11 mouse cellular contexts compared by ENCODE assay signal in the genomic region with DNA sequence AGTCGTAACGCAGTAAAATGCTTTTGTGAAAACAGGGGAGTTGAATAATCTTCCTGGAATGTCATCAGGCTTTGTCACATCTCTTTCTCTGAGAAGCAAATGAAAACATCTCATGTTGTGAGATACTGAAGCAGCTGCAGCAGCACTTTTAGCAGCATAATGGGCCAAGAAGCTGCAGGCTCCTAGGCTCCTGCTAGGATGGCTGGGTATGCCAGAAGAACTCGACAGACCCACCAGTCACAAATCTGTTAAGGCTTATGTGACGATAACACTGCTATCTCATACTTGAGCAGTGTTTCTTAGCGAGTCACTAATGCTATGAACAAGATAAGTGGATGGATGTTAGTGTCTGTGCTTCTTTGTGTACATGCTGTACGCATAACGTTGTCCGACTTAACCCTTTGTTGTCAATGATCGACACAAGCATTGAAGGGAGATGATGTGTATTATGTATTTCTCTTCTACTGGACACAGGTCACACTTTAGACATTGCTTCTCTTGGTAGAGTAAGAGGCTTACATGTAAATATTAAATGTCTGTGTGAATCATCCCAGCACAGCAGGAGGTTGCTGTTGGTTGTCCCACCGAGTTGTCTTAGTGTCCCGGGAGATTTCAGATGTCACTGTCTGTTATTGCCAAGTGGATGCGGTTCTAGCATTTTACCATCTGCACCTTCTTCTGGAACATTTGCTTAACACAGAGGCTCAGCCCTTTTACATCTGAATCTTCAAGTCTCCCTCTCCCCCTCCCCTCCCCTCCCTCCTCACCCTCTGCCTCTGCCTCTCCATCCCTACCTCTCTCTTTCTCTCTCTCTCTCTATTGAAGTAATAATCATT.
DNase-seq lines count a peak whose midpoint lies in the region; ATAC-seq and TF ChIP-seq lines count a peak whose summit lies in the region.
"Had no signal": no experiment of that assay in that cellular context is flagged by ENCODE, and none has a peak within 500 bp of the region (broad histone marks: within the 10 kb centered on the region; RNA-seq: fewer than 3 reads in every experiment).

No protein-coding gene starts in this region.

- 0 out of 2 replicates have a peak, but pooled peaks cover 4% of the 10 kb centered on the region for H3K4me1 ChIP-seq in hindbrain, embryonic 15.5 days (replicated peaks)
- H3K4me1 ChIP-seq in hindbrain, embryonic 12.5 days = no peaks in the 10 kb centered on the region
- H3K4me1 ChIP-seq in midbrain, embryonic 15.5 days = peaks cover 4% of the 10 kb centered on the region
- H3K4me1 ChIP-seq in midbrain, embryonic 11.5 days (ENCODE audit: control insufficient read depth, insufficient read depth, low read length) = no peaks in the 10 kb centered on the region
- H3K4me1 ChIP-seq: embryonic facial prominence, embryonic 13.5 days; neural tube, embryonic 13.5 days had no signal

- no peaks in the 10 kb centered on the region for H3K27me3 ChIP-seq in hindbrain, embryonic 15.5 days
- H3K27me3 ChIP-seq in hindbrain, embryonic 12.5 days = no peaks in the 10 kb centered on the region
- no peaks in the 10 kb centered on the region for H3K27me3 ChIP-seq in midbrain, embryonic 15.5 days (replicated peaks)
- no peaks in the 10 kb centered on the region for H3K27me3 ChIP-seq in midbrain, embryonic 11.5 days (ENCODE audit: control insufficient read depth, insufficient read depth, low read length)
- H3K27me3 ChIP-seq: embryonic facial prominence, embryonic 13.5 days; neural tube, embryonic 13.5 days had no signal

- WGBS in hindbrain, embryonic 15.5 days = 54% methylated on average over 12 of the region's 12 CpGs
- 72% methylated on average over 12 of the region's 12 CpGs for WGBS in hindbrain, embryonic 12.5 days
- 51% methylated on average over 12 of the region's 12 CpGs for WGBS in midbrain, embryonic 15.5 days
- WGBS in midbrain, embryonic 11.5 days = 72% methylated on average over 12 of the region's 12 CpGs

- TF ChIP-seq CTCF in layer of hippocampus, adult 2 months (conservative IDR thresholded peaks at IDR 0.05) = no peak

- H3K4me3 ChIP-seq in hindbrain, embryonic 15.5 days = no peak overlapping the region
- no peak overlapping the region for H3K4me3 ChIP-seq in hindbrain, embryonic 12.5 days
- no peak overlapping the region for H3K4me3 ChIP-seq in midbrain, embryonic 15.5 days
- no peak overlapping the region for H3K4me3 ChIP-seq in midbrain, embryonic 11.5 days (ENCODE audit: low read depth, low read length)
- no peak overlapping the region for H3K4me3 ChIP-seq in layer of hippocampus, adult 2 months
- H3K4me3 ChIP-seq: embryonic facial prominence, embryonic 13.5 days; neural tube, embryonic 13.5 days had no signal

- ATAC-seq in hindbrain, embryonic 15.5 days (ENCODE audit: low FRiP score, low read depth) = peak; percentile 61; the same call in 1 of the 2 replicates
- ATAC-seq in hindbrain, embryonic 12.5 days (ENCODE audit: low FRiP score) = no peak
- ATAC-seq in midbrain, embryonic 15.5 days (replicated peaks) = no peak
- no peak for ATAC-seq in midbrain, embryonic 11.5 days (ENCODE audit: low FRiP score)

- no peaks in the 10 kb centered on the region for H3K9me3 ChIP-seq in hindbrain, embryonic 15.5 days
- H3K9me3 ChIP-seq in hindbrain, embryonic 12.5 days (replicated peaks) = no peaks in the 10 kb centered on the region
- H3K9me3 ChIP-seq in midbrain, embryonic 15.5 days = no peaks in the 10 kb centered on the region
- H3K9me3 ChIP-seq in midbrain, embryonic 11.5 days (ENCODE audit: control insufficient read depth, low read length) = no peaks in the 10 kb centered on the region
- H3K9me3 ChIP-seq: embryonic facial prominence, embryonic 13.5 days; neural tube, embryonic 13.5 days had no signal

- H3K36me3 ChIP-seq in hindbrain, embryonic 15.5 days = no peaks in the 10 kb centered on the region
- no peaks in the 10 kb centered on the region for H3K36me3 ChIP-seq in hindbrain, embryonic 12.5 days
- H3K36me3 ChIP-seq in midbrain, embryonic 15.5 days (replicated peaks) = no peaks in the 10 kb centered on the region
- H3K36me3 ChIP-seq in midbrain, embryonic 11.5 days (ENCODE audit: control insufficient read depth, insufficient read depth, low read length) = no peaks in the 10 kb centered on the region
- H3K36me3 ChIP-seq: embryonic facial prominence, embryonic 13.5 days; neural tube, embryonic 13.5 days had no signal

- H3K27ac ChIP-seq in hindbrain, embryonic 15.5 days (replicated peaks) = peak overlapping the region; percentile 48
- H3K27ac ChIP-seq in hindbrain, embryonic 12.5 days = no peak overlapping the region
- 0 out of 2 replicates have a peak overlapping the region, but pooled peaks have one; percentile 48 for H3K27ac ChIP-seq in midbrain, embryonic 15.5 days
- H3K27ac ChIP-seq in midbrain, embryonic 11.5 days (ENCODE audit: low read depth, low read length) = no peak overlapping the region
- peak overlapping the region; percentile 18; the same call in 1 of the 2 replicates for H3K27ac ChIP-seq in layer of hippocampus, adult 2 months
- H3K27ac ChIP-seq: embryonic facial prominence, embryonic 13.5 days; neural tube, embryonic 13.5 days had no signal

- H3K4me2 ChIP-seq in hindbrain, embryonic 15.5 days = no peak overlapping the region
- H3K4me2 ChIP-seq in hindbrain, embryonic 12.5 days (replicated peaks) = no peak overlapping the region
- no peak overlapping the region for H3K4me2 ChIP-seq in midbrain, embryonic 15.5 days
- no peak overlapping the region for H3K4me2 ChIP-seq in midbrain, embryonic 11.5 days
- H3K4me2 ChIP-seq: embryonic facial prominence, embryonic 13.5 days; neural tube, embryonic 13.5 days had no signal

- no peak for DNase-seq in midbrain, embryonic 11.5 days (ENCODE audit: low spot score, missing footprints)
- DNase-seq in layer of hippocampus, adult 2 months (ENCODE audit: low spot score in 2 of 2) = peak; percentile 26 to 55
- DNase-seq in retina, postnatal 1 day = peak; percentile 27
- DNase-seq in lung, postnatal 25 days (ENCODE audit: low spot score) = no peak
- DNase-seq: cerebellum, adult 9-10 months; heart, adult 11 months had no signal

- no peak overlapping the region for H3K9ac ChIP-seq in hindbrain, embryonic 15.5 days
- H3K9ac ChIP-seq in hindbrain, embryonic 12.5 days = no peak overlapping the region
- H3K9ac ChIP-seq in midbrain, embryonic 15.5 days = no peak overlapping the region
- H3K9ac ChIP-seq in midbrain, embryonic 11.5 days (ENCODE audit: low read length) = no peak overlapping the region
- H3K9ac ChIP-seq: embryonic facial prominence, embryonic 13.5 days; neural tube, embryonic 13.5 days had no signal

Comparison
In these comparisons a context has a peak if more than half of its experiments do, and no peak if none do; other contexts are left out.
1. H3K27ac ChIP-seq: peak in hindbrain, embryonic 15.5 days (single experiment), midbrain, embryonic 15.5 days (single experiment) and layer of hippocampus, adult 2 months (single experiment); none in hindbrain, embryonic 12.5 days (single experiment) and midbrain, embryonic 11.5 days (single experiment).
2. DNase-seq: peak in layer of hippocampus, adult 2 months (2 of 2) and retina, postnatal 1 day (single experiment); none in midbrain, embryonic 11.5 days (single experiment) and lung, postnatal 25 days (single experiment).